Mouse (Mus musculus) midbrain, embryonic 11.5 days (tissue): ENCODE measurements around the gene Kctd10. TPM values are rescaled to one million over a fixed set of nuclear protein-coding genes. Genes with fewer than 3 reads are reported as not detected.

Experiments used
- ATAC-seq: fragments of 200-750 bp; cut with Nextera tagmentation; 2 replicates; pipeline ENCODE4 v1.8.0; 2017; ENCODE audit warnings: moderate TSS enrichment, moderate library complexity; ENCODE audit not compliant: low FRiP score
- DNase-seq: peaks from one replicate; pipeline ENCODE4 v3.0.0; 2015; ENCODE audit warnings: low spot score; ENCODE audit errors: missing footprints
- H3K27ac ChIP-seq: fragments of 300-500 bp; sonication (generic); 2 replicates; pipeline ENCODE4 v1.5.1; 2014; ENCODE audit warnings: low read depth, low read length
- H3K27me3 ChIP-seq: fragments of 300-500 bp; sonication (generic); 2 replicates; pipeline ENCODE4 v1.6.1; 2014; ENCODE audit warnings: mild to moderate bottlenecking, low read length, moderate library complexity, mixed read lengths; ENCODE audit not compliant: control insufficient read depth, insufficient read depth
- H3K36me3 ChIP-seq: fragments of 300-500 bp; sonication (generic); 2 replicates; pipeline ENCODE4 v1.6.1; 2014; ENCODE audit warnings: mild to moderate bottlenecking, low read length, moderate library complexity, mixed read lengths; ENCODE audit not compliant: control insufficient read depth, insufficient read depth
- H3K4me1 ChIP-seq: fragments of 300-500 bp; sonication (generic); 2 replicates; pipeline ENCODE4 v1.6.1; 2014; ENCODE audit warnings: low read length; ENCODE audit not compliant: control insufficient read depth, insufficient read depth
- H3K4me2 ChIP-seq: fragments of 300-500 bp; sonication (generic); 2 replicates; pipeline ENCODE4 v1.6.1; 2014; ENCODE audit warnings: mild to moderate bottlenecking, moderate library complexity
- H3K4me3 ChIP-seq: fragments of 300-500 bp; sonication (generic); 2 replicates; pipeline ENCODE4 v1.5.1; 2014; ENCODE audit warnings: low read depth, low read length
- H3K9ac ChIP-seq: fragments of 300-500 bp; sonication (generic); 2 replicates; pipeline ENCODE4 v1.6.1; 2014; ENCODE audit warnings: low read length
- H3K9me3 ChIP-seq: fragments of 300-500 bp; sonication (generic); 2 replicates; pipeline ENCODE4 v1.6.1; 2016; ENCODE audit warnings: low read length; ENCODE audit not compliant: control insufficient read depth
- WGBS: fragments of 180-500 bp; shearing (Covaris S2); extraction: QIAGEN DNeasy Blood & Tissue Kit; methylation state at CpG from one replicate; pipeline ENCODE4 v1.1.7; 2014; 5-methylcytosine and 5-hydroxymethylcytosine counted together
- polyA plus RNA-seq: library from polyadenylated mRNA; unstranded; fragments of >200 nt; fragmentation: Nextera tagmentation; extraction: Ambion mirVana; gene quantifications from 2 replicates; pipeline ENCODE4 v1.2.1, GENCODE M21; 2014

Kctd10 gene
- polyA plus RNA-seq, 1 experiment from 2014 or later = 104 TPM

DNA sequence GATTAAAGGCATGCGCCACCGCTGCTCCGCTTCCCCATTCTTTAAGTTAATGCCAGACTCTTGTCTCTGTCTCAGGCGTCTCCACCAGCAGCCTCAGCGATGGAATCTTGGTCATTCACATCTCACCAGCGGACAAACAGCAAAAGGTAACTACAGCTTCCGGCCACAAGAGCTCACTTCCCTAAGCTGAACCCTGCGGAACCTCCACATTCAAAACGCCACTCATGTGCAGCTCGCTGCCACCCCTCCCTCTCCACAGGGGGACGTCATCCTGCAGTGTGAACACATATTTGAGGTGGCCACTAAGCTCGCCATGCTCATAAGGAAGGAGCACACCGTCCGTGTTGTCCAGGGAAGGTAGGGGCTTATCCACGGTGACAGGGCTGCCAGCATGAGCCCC, 19.3 kb downstream of the Kctd10 start:
- Histone ChIP-seq H3K27ac (no peak overlapping the region), H3K4me1 (peaks cover 10% of the 10 kb centered on the region), H3K36me3 (peaks cover 12% of the 10 kb centered on the region), H3K4me3 (no peak overlapping the region), H3K9me3 (no peaks in the 10 kb centered on the region), H3K27me3 (no peaks in the 10 kb centered on the region), H3K9ac (no peak overlapping the region), H3K4me2 (no peak overlapping the region)
- no peak for DNase-seq
- no peak for ATAC-seq
- 84% methylated on average over 15 of the region's 15 CpGs for WGBS

GRCm38 (mm10) chr5:114359586-114359985, 20.7 kb downstream of the Kctd10 start:
- ATAC-seq = no peak
- Histone ChIP-seq H3K4me2 (no peak overlapping the region), H3K27me3 (no peaks in the 10 kb centered on the region), H3K4me1 (peaks cover 10% of the 10 kb centered on the region), H3K9ac (no peak overlapping the region), H3K4me3 (no peak overlapping the region), H3K9me3 (no peaks in the 10 kb centered on the region), H3K36me3 (0 out of 2 replicates have a peak, but pooled peaks cover 2% of the 10 kb centered on the region), H3K27ac (no peak overlapping the region)
- 75% methylated on average over 8 of the region's 8 CpGs for WGBS
- DNase-seq = no peak

GRCm38 (mm10) chr5:114358833-114359232, 21.5 kb downstream of the Kctd10 start:
- no peak overlapping the region for H3K4me2 ChIP-seq
- H3K9ac ChIP-seq = no peak overlapping the region
- no peak for DNase-seq
- no peaks in the 10 kb centered on the region for H3K27me3 ChIP-seq
- no peak overlapping the region for H3K4me3 ChIP-seq
- 64% methylated on average over 10 of the region's 10 CpGs for WGBS
- 0 out of 2 replicates have a peak, but pooled peaks cover 1% of the 10 kb centered on the region for H3K36me3 ChIP-seq
- no peak for ATAC-seq
- H3K9me3 ChIP-seq = no peaks in the 10 kb centered on the region
- peaks cover 10% of the 10 kb centered on the region for H3K4me1 ChIP-seq
- no peak overlapping the region for H3K27ac ChIP-seq

- H3K4me2 ChIP-seq = no peak overlapping the region
- no peaks in the 10 kb centered on the region for H3K9me3 ChIP-seq
- no peak overlapping the region for H3K9ac ChIP-seq
- no peaks in the 10 kb centered on the region for H3K36me3 ChIP-seq
- H3K27me3 ChIP-seq = no peaks in the 10 kb centered on the region
- no peak overlapping the region for H3K27ac ChIP-seq
- 58% methylated on average over 23 of the region's 23 CpGs for WGBS
- H3K4me3 ChIP-seq = no peak overlapping the region
- DNase-seq (peak; percentile 95), ATAC-seq (peak; percentile 58; the same call in 1 of the 2 replicates)
- peaks cover 10% of the 10 kb centered on the region for H3K4me1 ChIP-seq
Observed at GRCm38 (mm10) chr5:114356936-114357751, 23.2 kb downstream of the Kctd10 start.

- H3K9me3 ChIP-seq = no peaks in the 10 kb centered on the region
- H3K36me3 ChIP-seq = no peaks in the 10 kb centered on the region
- 31% methylated on average over 7 of the region's 7 CpGs for WGBS
- no peaks in the 10 kb centered on the region for H3K27me3 ChIP-seq
- H3K4me3 ChIP-seq = no peak overlapping the region
- peak; percentile 68; the same call in 1 of the 2 replicates for ATAC-seq
- H3K9ac ChIP-seq = no peak overlapping the region
- no peak overlapping the region for H3K4me2 ChIP-seq
- DNase-seq = no peak
- H3K27ac ChIP-seq = no peak overlapping the region
- peaks cover 10% of the 10 kb centered on the region for H3K4me1 ChIP-seq
Observed at GRCm38 (mm10) chr5:114356250-114356935, 23.9 kb downstream of the Kctd10 start.

GRCm38 (mm10) chr5:114351490-114351889, 28.8 kb downstream of the Kctd10 start:
- no peak overlapping the region for H3K4me2 ChIP-seq
- no peaks in the 10 kb centered on the region for H3K4me1 ChIP-seq
- DNase-seq (no peak), ATAC-seq (no peak)
- H3K27ac ChIP-seq = no peak overlapping the region
- H3K9me3 ChIP-seq = no peaks in the 10 kb centered on the region
- H3K27me3 ChIP-seq = no peaks in the 10 kb centered on the region
- no peak overlapping the region for H3K9ac ChIP-seq
- no peaks in the 10 kb centered on the region for H3K36me3 ChIP-seq
- WGBS = 69% methylated on average over 10 of the region's 10 CpGs
- no peak overlapping the region for H3K4me3 ChIP-seq

DNA sequence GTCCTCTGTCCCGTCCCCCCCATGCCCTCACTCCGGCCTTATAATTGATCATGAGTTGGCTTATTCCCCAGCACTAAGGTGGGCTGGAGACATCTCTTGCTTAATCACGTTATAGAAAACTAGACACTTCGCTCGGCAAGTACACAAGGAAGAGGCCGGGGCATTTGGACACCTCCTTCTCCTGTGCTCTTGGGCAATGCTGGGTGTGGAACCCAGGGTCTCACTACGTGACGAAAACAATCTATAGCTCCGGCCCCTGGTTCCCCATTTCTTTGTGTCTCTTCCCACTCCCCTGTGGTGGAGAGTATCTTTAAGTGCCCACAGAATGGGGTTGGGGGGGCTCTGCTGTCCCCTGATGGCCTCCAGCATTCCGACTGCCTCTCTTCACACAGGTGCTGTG, 33.3 kb downstream of the Kctd10 start:
- 83% methylated on average over 10 of the region's 10 CpGs for WGBS
- no peak for ATAC-seq

DNA sequence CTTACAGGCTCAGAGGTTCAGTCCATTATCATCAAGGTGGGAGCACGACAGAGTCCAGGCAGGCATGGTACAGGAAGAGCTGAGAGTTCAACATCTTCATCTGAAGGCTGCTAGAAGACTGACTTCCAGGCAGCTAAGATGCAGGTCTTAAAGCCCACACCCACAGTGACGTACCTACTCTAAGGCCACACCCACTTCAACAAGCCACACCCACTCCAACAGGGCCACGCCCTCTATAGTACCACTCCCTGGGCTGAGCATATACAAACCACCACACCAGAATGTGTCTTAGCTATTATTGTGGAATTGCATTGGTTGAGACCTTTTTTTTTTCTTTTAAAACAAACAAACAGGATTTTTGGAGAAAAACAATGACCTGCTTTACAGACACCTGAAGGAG, 34.8 kb downstream of the Kctd10 start:
- Histone ChIP-seq H3K27me3 (no peaks in the 10 kb centered on the region), H3K9ac (no peak overlapping the region), H3K4me2 (no peak overlapping the region), H3K4me3 (no peak overlapping the region), H3K4me1 (no peaks in the 10 kb centered on the region), H3K9me3 (no peaks in the 10 kb centered on the region), H3K36me3 (no peaks in the 10 kb centered on the region), H3K27ac (no peak overlapping the region)
- ATAC-seq (no peak), DNase-seq (no peak)
- 72% methylated on average over 3 of the region's 3 CpGs for WGBS

More for the DNA sequence above, 33.3 kb downstream of the Kctd10 start:
- no peaks in the 10 kb centered on the region for H3K9me3 ChIP-seq
- DNase-seq = no peak
- no peaks in the 10 kb centered on the region for H3K27me3 ChIP-seq
- H3K27ac ChIP-seq = no peak overlapping the region
- no peak overlapping the region for H3K9ac ChIP-seq
- H3K4me3 ChIP-seq = no peak overlapping the region
- no peak overlapping the region for H3K4me2 ChIP-seq
- H3K4me1 ChIP-seq = no peaks in the 10 kb centered on the region
- H3K36me3 ChIP-seq = no peaks in the 10 kb centered on the region

DNA sequence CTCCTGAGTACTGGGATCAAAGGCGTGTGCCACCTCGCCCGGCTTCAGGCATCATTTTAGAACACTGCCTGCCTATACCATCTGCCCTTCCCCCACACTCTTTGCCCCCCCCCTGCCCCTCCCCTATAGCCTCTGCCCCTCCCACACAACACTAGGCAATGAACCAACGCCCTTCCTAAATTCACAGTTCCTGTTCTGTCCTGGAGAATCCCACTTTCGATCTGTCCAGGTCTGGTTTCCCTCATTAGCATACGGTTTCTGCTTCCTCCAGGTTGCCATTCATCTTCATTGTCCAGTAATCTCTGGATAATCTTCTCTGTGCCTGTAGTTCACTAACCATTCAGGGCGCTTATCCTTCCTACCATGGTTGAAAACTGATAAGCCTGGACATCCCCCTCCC, 36.7 kb downstream of the Kctd10 start:
- H3K27me3 ChIP-seq = no peaks in the 10 kb centered on the region
- no peak overlapping the region for H3K27ac ChIP-seq
- no peak for ATAC-seq
- no peak overlapping the region for H3K9ac ChIP-seq
- no peak for DNase-seq
- H3K36me3 ChIP-seq = no peaks in the 10 kb centered on the region
- 83% methylated on average over 7 of the region's 7 CpGs for WGBS
- no peak overlapping the region for H3K4me2 ChIP-seq
- no peaks in the 10 kb centered on the region for H3K9me3 ChIP-seq
- no peaks in the 10 kb centered on the region for H3K4me1 ChIP-seq
- no peak overlapping the region for H3K4me3 ChIP-seq
